ENCODE assay signal across 17 mouse cellular contexts in the genomic region with DNA sequence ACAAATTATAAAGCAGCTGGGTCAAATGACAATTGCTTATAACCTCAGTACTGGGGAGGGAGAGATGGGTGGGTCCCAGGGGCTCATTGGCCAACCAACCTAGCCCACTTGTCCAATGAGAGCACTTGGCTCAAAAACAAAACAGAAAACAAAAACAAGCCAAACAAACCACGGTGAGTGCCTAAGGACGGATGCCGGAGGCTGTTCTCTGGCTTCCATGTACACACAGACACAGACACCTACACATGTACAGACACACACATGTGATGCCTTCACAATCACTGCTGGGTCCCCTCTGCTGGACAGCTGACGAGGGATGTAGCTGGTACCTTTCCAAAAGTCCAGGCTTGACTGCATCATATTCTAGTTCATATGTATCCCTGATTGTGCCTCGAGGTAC.
A peak's percentile ranks its signal among the peaks of the same experiment; 100 is the strongest.
DNase-seq lines count a peak whose midpoint lies in the region; ATAC-seq and TF ChIP-seq lines count a peak whose summit lies in the region.
"Had no signal": no experiment of that assay in that cellular context is flagged by ENCODE, and none has a peak within 500 bp of the region (broad histone marks: within the 10 kb centered on the region; RNA-seq: fewer than 3 reads in every experiment).

No protein-coding gene starts in this region.

- H3K9me3 ChIP-seq in heart, embryonic 13.5 days = no peaks in the 10 kb centered on the region
- H3K9me3 ChIP-seq in liver, postnatal 0 days (ENCODE audit: low read length) = no peaks in the 10 kb centered on the region
- H3K9me3 ChIP-seq in liver, embryonic 11.5 days (ENCODE audit: control insufficient read depth, low read length) = no peaks in the 10 kb centered on the region
- H3K9me3 ChIP-seq in intestine, embryonic 16.5 days (ENCODE audit: control insufficient read depth, low read length) = no peaks in the 10 kb centered on the region
- H3K9me3 ChIP-seq: embryonic facial prominence, embryonic 10.5 days; forebrain, embryonic 13.5 days; G1E; hindbrain, embryonic 13.5 days had no signal

- no peaks in the 10 kb centered on the region for H3K36me3 ChIP-seq in heart, embryonic 13.5 days
- H3K36me3 ChIP-seq in liver, postnatal 0 days (replicated peaks; ENCODE audit: insufficient read depth, low read length) = no peaks in the 10 kb centered on the region
- H3K36me3 ChIP-seq in liver, embryonic 11.5 days (ENCODE audit: control insufficient read depth, insufficient read depth, low read length) = no peaks in the 10 kb centered on the region
- H3K36me3 ChIP-seq in macrophage (ENCODE audit: inconsistent target) = no peaks in the 10 kb centered on the region
- H3K36me3 ChIP-seq in intestine, embryonic 16.5 days (ENCODE audit: control insufficient read depth, insufficient read depth, low read length) = no peaks in the 10 kb centered on the region
- H3K36me3 ChIP-seq: embryonic facial prominence, embryonic 10.5 days; G1E; hindbrain, embryonic 13.5 days had no signal

- H3K27me3 ChIP-seq in heart, embryonic 13.5 days (replicated peaks) = no peaks in the 10 kb centered on the region; the same call in 1 of the 2 replicates
- H3K27me3 ChIP-seq in liver, postnatal 0 days (ENCODE audit: insufficient read depth, low read length) = no peaks in the 10 kb centered on the region
- no peaks in the 10 kb centered on the region for H3K27me3 ChIP-seq in liver, embryonic 11.5 days (replicated peaks; ENCODE audit: control insufficient read depth, insufficient read depth, low read length)
- H3K27me3 ChIP-seq in intestine, embryonic 16.5 days (replicated peaks; ENCODE audit: control insufficient read depth, insufficient read depth, low read length) = no peaks in the 10 kb centered on the region

- 84% methylated on average over 5 of the region's 5 CpGs for WGBS in heart, embryonic 13.5 days
- 78% methylated on average over 5 of the region's 5 CpGs for WGBS in liver, postnatal 0 days (ENCODE audit: insufficient replicate concordance)
- WGBS in liver, embryonic 11.5 days = 84% methylated on average over 5 of the region's 5 CpGs
- 91% methylated on average over 5 of the region's 5 CpGs for WGBS in macrophage (ENCODE audit: missing documents)
- WGBS in intestine, embryonic 16.5 days = 90% methylated on average over 5 of the region's 5 CpGs

- TF ChIP-seq CTCF in gastrocnemius, adult 2 months (IDR thresholded peaks at IDR 0.05) = no peak
- TF ChIP-seq CTCF in liver, postnatal 0 days (IDR thresholded peaks at IDR 0.05; ENCODE audit: low read depth) = no peak

- no peak for TF ChIP-seq EP300 in liver, postnatal 0 days (IDR thresholded peaks at IDR 0.05; ENCODE audit: low read depth)

- H3K4me1 ChIP-seq in heart, embryonic 13.5 days = peaks cover 76% of the 10 kb centered on the region
- peaks cover 39% of the 10 kb centered on the region for H3K4me1 ChIP-seq in liver, postnatal 0 days (ENCODE audit: insufficient read depth)
- H3K4me1 ChIP-seq in liver, embryonic 11.5 days (replicated peaks; ENCODE audit: control insufficient read depth, insufficient read depth, low read length) = peaks cover 14% of the 10 kb centered on the region
- peaks cover 24% of the 10 kb centered on the region for H3K4me1 ChIP-seq in intestine, embryonic 16.5 days (ENCODE audit: control insufficient read depth, insufficient read depth, low read length)

- no peak for DNase-seq in gastrocnemius, adult 2 months
- no peak for DNase-seq in gastrocnemius, postnatal 4 days (ENCODE audit: low spot score in 2 of 2)
- DNase-seq in heart, postnatal 14 days = no peak
- no peak for DNase-seq in liver, postnatal 0 days
- DNase-seq in liver, embryonic 11.5 days (ENCODE audit: low spot score) = no peak
- DNase-seq: cerebellum, postnatal 10 days; forebrain, postnatal 0 days; gastrocnemius, postnatal 36 days had no signal

- H3K27ac ChIP-seq in gastrocnemius, adult 2 months = peak overlapping the region; percentile 99
- peak overlapping the region; percentile 90 for H3K27ac ChIP-seq in heart, embryonic 13.5 days (replicated peaks)
- 0 out of 2 replicates have a peak overlapping the region, but pooled peaks have one; percentile 12 for H3K27ac ChIP-seq in liver, postnatal 0 days (ENCODE audit: low read depth)
- H3K27ac ChIP-seq in liver, embryonic 11.5 days (ENCODE audit: low read depth, low read length) = no peak overlapping the region
- peak overlapping the region; percentile 100 for H3K27ac ChIP-seq in macrophage
- H3K27ac ChIP-seq in intestine, embryonic 16.5 days (ENCODE audit: low read length) = no peak overlapping the region
- H3K27ac ChIP-seq: embryonic facial prominence, embryonic 10.5 days; forebrain, embryonic 13.5 days; hindbrain, embryonic 13.5 days; hindbrain, postnatal 0 days had no signal

- no peak for ATAC-seq in heart, embryonic 13.5 days (ENCODE audit: extremely low read depth, insufficient number of reproducible peaks, low FRiP score, low TSS enrichment)
- ATAC-seq in liver, postnatal 0 days = no peak
- ATAC-seq in liver, embryonic 11.5 days (replicated peaks; ENCODE audit: low FRiP score) = no peak
- no peak for ATAC-seq in intestine, embryonic 16.5 days
- ATAC-seq: CD4-positive, CD25-positive, alpha-beta regulatory T cell, adult 4 months; forebrain, embryonic 13.5 days; forebrain, postnatal 0 days; hindbrain, postnatal 0 days had no signal

- H3K4me2 ChIP-seq in heart, embryonic 13.5 days = no peak overlapping the region
- no peak overlapping the region for H3K4me2 ChIP-seq in liver, postnatal 0 days (ENCODE audit: low read depth, low read length)
- H3K4me2 ChIP-seq in liver, embryonic 11.5 days = no peak overlapping the region
- H3K4me2 ChIP-seq in intestine, embryonic 16.5 days (ENCODE audit: low read depth, low read length) = no peak overlapping the region
- H3K4me2 ChIP-seq: forebrain, embryonic 13.5 days; hindbrain, embryonic 13.5 days had no signal

- H3K79me2 ChIP-seq in macrophage (ENCODE audit: inconsistent target) = peaks cover 7% of the 10 kb centered on the region; the same call in 1 of the 2 replicates

- H3K4me3 ChIP-seq in gastrocnemius, adult 2 months = no peak overlapping the region
- no peak overlapping the region for H3K4me3 ChIP-seq in heart, embryonic 13.5 days
- H3K4me3 ChIP-seq in liver, postnatal 0 days (ENCODE audit: low read depth, low read length) = no peak overlapping the region
- no peak overlapping the region for H3K4me3 ChIP-seq in liver, embryonic 11.5 days (ENCODE audit: low read depth, low read length)
- no peak overlapping the region for H3K4me3 ChIP-seq in macrophage (ENCODE audit: inconsistent target)
- no peak overlapping the region for H3K4me3 ChIP-seq in intestine, embryonic 16.5 days (ENCODE audit: low read length)
- H3K4me3 ChIP-seq: embryonic facial prominence, embryonic 10.5 days; forebrain, embryonic 13.5 days; hindbrain, embryonic 13.5 days had no signal

- intact Hi-C loops in gastrocnemius, adult 2 months (cut with DNase I) = no loop called here
- intact Hi-C loops in heart, postnatal 14 days (cut with DNase I) = no loop called here

- no peak overlapping the region for H3K9ac ChIP-seq in heart, embryonic 13.5 days
- H3K9ac ChIP-seq in liver, postnatal 0 days (replicated peaks) = no peak overlapping the region
- H3K9ac ChIP-seq in liver, embryonic 11.5 days (ENCODE audit: low read depth, low read length) = no peak overlapping the region
- no peak overlapping the region for H3K9ac ChIP-seq in intestine, embryonic 16.5 days (ENCODE audit: low read depth, low read length)
- H3K9ac ChIP-seq: forebrain, embryonic 13.5 days; forebrain, postnatal 0 days; hindbrain, embryonic 13.5 days had no signal

Comparison
In these comparisons a context has a peak if more than half of its experiments do, and no peak if none do; other contexts are left out.
1. H3K27ac ChIP-seq: peak in gastrocnemius, adult 2 months (single experiment), heart, embryonic 13.5 days (single experiment), liver, postnatal 0 days (single experiment) and macrophage (single experiment); none in liver, embryonic 11.5 days (single experiment) and intestine, embryonic 16.5 days (single experiment).